Mouse (Mus musculus) spleen, adult 18-20 months (tissue): ENCODE measurements around the gene Rassf5.
"Not testable (repeated sequence)": the region's sequence is repeated elsewhere in the genome, so short reads cannot be mapped to it uniquely, and the experiment has no call there.

ENCODE experiments used
- DNase-seq, 2 experiments: peaks; one replicate each; pipeline ENCODE4 v3.0.0; 2022; ENCODE audit warnings: mixed read lengths in 2 of 2

Rassf5 gene

GRCm38 (mm10) chr1:131177249-131177648, 67.8 kb downstream of the Rassf5 start:
- no peak for DNase-seq

- DNase-seq, result no peak
These were observed 69.2 kb downstream of the Rassf5 start for GRCm38 (mm10) chr1:131175819-131176218.

GRCm38 (mm10) chr1:131175189-131175588, 69.9 kb downstream of the Rassf5 start:
- DNase-seq, result no peak

- no peak for DNase-seq
These were observed 70.7 kb downstream of the Rassf5 start for GRCm38 (mm10) chr1:131174299-131174861.

GRCm38 (mm10) chr1:131173809-131174208, 71.2 kb downstream of the Rassf5 start:
- no peak for DNase-seq

- no peak for DNase-seq
These were observed 72.1 kb downstream of the Rassf5 start for GRCm38 (mm10) chr1:131173001-131173400.

- no peak for DNase-seq
These were observed 77.4 kb downstream of the Rassf5 start for GRCm38 (mm10) chr1:131167612-131168011.

GRCm38 (mm10) chr1:131164427-131164826, 80.6 kb downstream of the Rassf5 start:
- no peak for DNase-seq

GRCm38 (mm10) chr1:131161091-131161490, 84.0 kb downstream of the Rassf5 start:
- no peak for DNase-seq

GRCm38 (mm10) chr1:131159573-131160327, 85.3 kb downstream of the Rassf5 start:
- not testable (repeated sequence) for DNase-seq

- peak; percentile 30 to 52 for DNase-seq
These were observed 89.6 kb downstream of the Rassf5 start for GRCm38 (mm10) chr1:131155456-131155855.

GRCm38 (mm10) chr1:131153018-131153629, 91.9 kb downstream of the Rassf5 start, which contains the start of gene Eif2d:
Gene Eif2d, plus strand, starts transcription at chr1:131153181.
- DNase-seq, result peak; percentile 70 to 81

- no peak for DNase-seq
These were observed 95.6 kb downstream of the Rassf5 start for GRCm38 (mm10) chr1:131149496-131149895.

- no peak for DNase-seq
These were observed 98.9 kb downstream of the Rassf5 start for GRCm38 (mm10) chr1:131146181-131146614.

- not testable (repeated sequence) for DNase-seq
These were observed 99.8 kb downstream of the Rassf5 start for GRCm38 (mm10) chr1:131145222-131145621.

- no peak for DNase-seq
These were observed 102.6 kb downstream of the Rassf5 start for GRCm38 (mm10) chr1:131142472-131142871.

GRCm38 (mm10) chr1:131141449-131141848, 103.6 kb downstream of the Rassf5 start:
- DNase-seq, result no peak

GRCm38 (mm10) chr1:131139102-131140095, 105.7 kb downstream of the Rassf5 start:
- no peak for DNase-seq

GRCm38 (mm10) chr1:131138191-131139016, 106.7 kb downstream of the Rassf5 start, which contains the start of gene Dyrk3:
Gene Dyrk3, minus strand, starts transcription at chr1:131138340.
- peak; percentile 89 to 91 for DNase-seq

- no peak for DNase-seq
These were observed 107.3 kb downstream of the Rassf5 start for GRCm38 (mm10) chr1:131137717-131138118.

GRCm38 (mm10) chr1:131137111-131137510, 107.9 kb downstream of the Rassf5 start:
- no peak for DNase-seq
